Mouse (Mus musculus) effector memory CD4-positive, alpha-beta T cell, adult 7 months (primary cell): Measurements from ENCODE around the gene Lgmn. TPM values are rescaled to one million over a fixed set of nuclear protein-coding genes. Genes with fewer than 3 reads are reported as not detected.

Source experiments
- polyA plus RNA-seq: library from polyadenylated mRNA; unstranded; fragments of 100-300 nt; shearing (Covaris generic); gene quantifications from one replicate; pipeline ENCODE4 v1.2.1, GENCODE M21; 2017

Lgmn gene
- 0.21 TPM for polyA plus RNA-seq

GRCm38 (mm10) chr12:102439632-102440023, at the start of gene Lgmn:
Gene Lgmn (minus strand): TSS chr12:102439813.

GRCm38 (mm10) chr12:102468894-102469764, 29.5 kb upstream of the Lgmn start, which contains the start of gene Golga5:
Gene Golga5 (plus strand): TSS chr12:102469135.

Other genes starting within 250 kb of the Lgmn start
- 51.5 TPM for gene Rin3, start 156.8 kb downstream of the Lgmn start, polyA plus RNA-seq
- 41.5 TPM for gene Golga5, start 29.3 kb upstream of the Lgmn start, polyA plus RNA-seq
- 0.20 TPM for gene Chga, start 115.2 kb upstream of the Lgmn start, polyA plus RNA-seq